Mouse (Mus musculus) small intestine, adult 2 months (tissue): Measurements from ENCODE around the gene Ube2l3. TPM values are rescaled to one million over a fixed set of nuclear protein-coding genes. Genes with fewer than 3 reads are reported as not detected.

ENCODE experiments used
- H3K27ac ChIP-seq: fragments of 200-500 bp; 2 replicates; pipeline ENCODE4 v1.5.1; 2012; ENCODE audit warnings: low read depth, low read length, control low read depth, inconsistent platforms; ENCODE audit not compliant: insufficient read depth
- H3K27me3 ChIP-seq: fragments of 200-500 bp; 2 replicates; pipeline ENCODE4 v1.6.1; 2012; ENCODE audit warnings: mild to moderate bottlenecking, moderate library complexity, low read length, inconsistent platforms; ENCODE audit not compliant: control insufficient read depth, insufficient read depth
- H3K36me3 ChIP-seq: fragments of 200-500 bp; 2 replicates; pipeline ENCODE4 v1.6.1; 2012; ENCODE audit warnings: mild to moderate bottlenecking, low read length, control low read depth, inconsistent platforms; ENCODE audit not compliant: control insufficient read depth, insufficient read depth
- H3K4me1 ChIP-seq: fragments of 200-500 bp; 2 replicates; pipeline ENCODE4 v1.6.1; 2012; ENCODE audit warnings: low read length, inconsistent platforms, mixed read lengths; ENCODE audit not compliant: control insufficient read depth, insufficient read depth, insufficient read length
- H3K4me3 ChIP-seq: fragments of 200-500 bp; 2 replicates; pipeline ENCODE4 v1.5.1; 2012; ENCODE audit warnings: low read depth, mild to moderate bottlenecking, control low read depth, inconsistent platforms, low read length, moderate library complexity
- CTCF ChIP-seq: fragments of 200-500 bp; IDR thresholded peaks from 2 replicates; pipeline ENCODE4 v1.5.1; 2012; ENCODE audit warnings: low read depth, mild to moderate bottlenecking, control low read depth, inconsistent platforms, low read length, moderate library complexity, mixed read lengths; ENCODE audit not compliant: insufficient replicate concordance, insufficient read length; ENCODE audit errors: extremely low read depth
- POLR2A ChIP-seq: fragments of 200-500 bp; IDR thresholded peaks from 2 replicates; pipeline ENCODE4 v1.6.1; 2012; ENCODE audit warnings: low read depth, mild to moderate bottlenecking, control low read depth, inconsistent platforms, low read length, moderate library complexity
- WGBS: fragments of 180-500 bp; shearing (Covaris S2); methylation state at CpG from one replicate; pipeline ENCODE4 v1.1.7; 2018; 5-methylcytosine and 5-hydroxymethylcytosine counted together
- polyA plus RNA-seq: library from polyadenylated mRNA; depleted of rRNA; stranded (reverse); fragments of >200 nt; gene quantifications from 2 replicates; pipeline ENCODE4 v1.2.3, GENCODE M21; 2012

Ube2l3 gene
- polyA plus RNA-seq, 1 experiment: 62.7 TPM

DNA sequence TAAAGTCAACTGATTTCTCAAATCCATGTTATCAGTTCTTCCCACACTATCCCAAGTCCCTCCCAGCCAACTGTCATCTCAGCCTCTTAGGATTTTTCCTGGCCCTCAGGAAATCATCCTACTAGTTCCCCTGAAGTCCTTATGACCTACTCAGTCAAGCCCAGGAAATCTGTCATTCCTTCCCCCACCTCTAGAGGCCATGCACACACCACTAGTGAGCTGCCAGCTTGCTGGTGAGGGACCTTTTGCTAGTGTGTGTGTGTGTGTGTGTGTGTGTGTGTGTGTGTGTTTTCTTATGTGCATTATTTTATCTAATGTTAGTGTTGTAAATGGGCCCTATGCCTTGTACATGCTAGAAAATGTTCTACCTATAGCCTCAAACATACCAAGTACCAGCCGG lies 75.2 kb downstream of the Ube2l3 start:
- Histone ChIP-seq H3K4me3 (no peak overlapping the region), H3K27me3 (no peaks in the 10 kb centered on the region), H3K4me1 (peaks cover 14% of the 10 kb centered on the region), H3K27ac (no peak overlapping the region), H3K36me3 (no peaks in the 10 kb centered on the region)
- TF ChIP-seq CTCF (peak; percentile 68; the same call in 1 of the 2 replicates), POLR2A (no peak)
- WGBS: 100% methylated on average over 1 of the region's 1 CpGs

DNA sequence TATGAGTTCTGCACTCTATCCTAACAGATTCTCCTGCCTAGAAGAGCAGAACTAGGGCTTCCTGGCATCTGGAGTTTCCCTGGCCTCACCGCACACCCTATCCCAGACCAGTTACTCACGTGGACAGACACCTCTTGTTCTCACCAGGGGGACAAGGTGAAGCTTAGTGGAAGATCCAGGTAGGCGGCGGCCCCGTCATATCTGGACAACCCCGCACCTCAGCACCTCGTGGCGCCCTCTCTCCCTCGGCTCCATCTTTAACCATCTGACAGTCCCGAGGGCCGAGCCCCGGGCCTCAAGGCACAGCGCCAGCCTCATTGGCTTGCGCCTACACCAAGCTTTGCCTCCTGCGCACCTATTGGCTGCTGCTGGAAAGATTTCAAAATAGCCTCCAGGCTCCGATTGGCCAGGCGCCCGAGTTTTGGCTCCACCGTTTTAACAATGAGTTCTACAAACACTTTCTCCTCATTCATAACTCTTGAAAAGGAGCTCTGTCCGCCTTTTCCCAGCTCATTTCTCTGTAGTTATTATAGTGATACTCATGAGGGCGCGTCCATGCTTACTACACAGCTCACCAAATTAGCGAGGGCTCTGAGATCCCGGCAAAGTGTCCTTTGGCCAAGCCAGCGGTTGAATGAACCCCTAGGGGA lies 77.5 kb downstream of the Ube2l3 start, which contains the start of gene 2610318N02Rik:
Gene 2610318N02Rik (minus strand): TSS at position 297 of the 650 bp plus-strand sequence.
- no peaks in the 10 kb centered on the region for H3K27me3 ChIP-seq
- H3K4me1 ChIP-seq: peaks cover 11% of the 10 kb centered on the region
- under 1% methylated on average over 25 of the region's 25 CpGs for WGBS
- no peaks in the 10 kb centered on the region for H3K36me3 ChIP-seq
- no peak within 1 kb of the TSS for H3K27ac ChIP-seq
- TF ChIP-seq CTCF (no peak), POLR2A (no peak)
- H3K4me3 ChIP-seq: peak within 1 kb of the TSS; percentile 63

DNA sequence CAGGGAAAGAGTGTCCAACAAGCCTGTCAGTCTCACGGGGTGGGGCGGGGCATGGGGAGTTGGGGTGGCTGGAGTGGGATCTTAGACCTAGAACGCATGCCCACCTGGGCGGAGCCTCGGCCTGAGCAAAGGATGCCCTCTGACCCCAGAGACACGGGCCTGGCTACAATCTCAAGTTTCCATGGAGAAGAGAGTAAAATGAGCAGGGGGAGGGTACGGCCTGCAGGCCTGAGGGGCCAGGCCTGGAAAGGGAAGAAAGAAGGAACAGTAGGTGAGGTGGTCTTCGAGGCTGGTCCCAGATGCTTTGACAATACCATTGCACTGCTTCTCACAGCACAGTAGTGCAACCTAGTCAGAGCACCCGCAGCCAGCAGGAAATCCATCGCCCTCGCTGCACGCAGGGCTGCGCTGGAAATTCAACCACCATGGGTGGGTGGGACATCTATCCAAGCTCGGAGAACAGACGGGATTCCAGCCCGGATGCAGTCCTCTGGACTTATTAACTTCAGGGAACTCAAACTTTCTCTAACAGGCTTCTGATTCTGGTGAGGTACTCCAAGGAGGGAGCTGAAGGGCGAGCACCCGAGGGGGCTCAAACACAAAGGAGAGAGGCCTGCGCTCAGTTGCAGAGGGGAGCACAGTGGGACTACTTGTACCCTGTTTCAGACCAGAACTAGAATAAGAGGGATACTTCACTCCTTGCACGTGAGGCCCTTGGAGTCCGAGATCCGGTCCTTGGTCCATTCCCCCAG lies 78.2 kb downstream of the Ube2l3 start:
- WGBS: 20% methylated on average over 22 of the region's 22 CpGs
- no peak overlapping the region for H3K27ac ChIP-seq
- peak overlapping the region; percentile 63 for H3K4me3 ChIP-seq
- no peak for TF ChIP-seq CTCF
- TF ChIP-seq POLR2A: no peak
- H3K27me3 ChIP-seq: no peaks in the 10 kb centered on the region
- peaks cover 11% of the 10 kb centered on the region for H3K4me1 ChIP-seq
- H3K36me3 ChIP-seq: no peaks in the 10 kb centered on the region

DNA sequence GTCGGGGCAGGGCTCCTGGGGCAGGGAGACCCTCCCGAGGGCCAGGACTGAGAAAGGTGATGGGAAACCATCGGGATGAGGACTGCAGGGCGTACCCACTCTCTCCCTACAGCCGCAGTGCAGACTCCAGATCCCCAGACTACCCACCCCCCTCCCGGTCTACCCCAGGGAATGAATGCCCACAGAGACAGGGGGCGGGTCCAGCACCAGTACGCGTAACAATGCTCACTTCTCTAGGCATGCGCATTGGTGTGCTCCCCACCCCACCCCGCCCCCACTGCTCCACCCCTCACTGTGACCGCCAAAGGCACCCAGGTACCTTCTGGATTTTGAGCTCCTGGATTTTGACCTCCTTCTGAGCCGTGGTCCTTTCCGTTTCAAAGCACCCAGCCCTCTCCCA lies 80.9 kb downstream of the Ube2l3 start:
- Histone ChIP-seq H3K27me3 (no peaks in the 10 kb centered on the region), H3K27ac (no peak overlapping the region), H3K4me3 (no peak overlapping the region), H3K4me1 (peaks cover 11% of the 10 kb centered on the region), H3K36me3 (no peaks in the 10 kb centered on the region)
- 90% methylated on average over 14 of the region's 14 CpGs for WGBS
- TF ChIP-seq POLR2A (no peak), CTCF (no peak)

DNA sequence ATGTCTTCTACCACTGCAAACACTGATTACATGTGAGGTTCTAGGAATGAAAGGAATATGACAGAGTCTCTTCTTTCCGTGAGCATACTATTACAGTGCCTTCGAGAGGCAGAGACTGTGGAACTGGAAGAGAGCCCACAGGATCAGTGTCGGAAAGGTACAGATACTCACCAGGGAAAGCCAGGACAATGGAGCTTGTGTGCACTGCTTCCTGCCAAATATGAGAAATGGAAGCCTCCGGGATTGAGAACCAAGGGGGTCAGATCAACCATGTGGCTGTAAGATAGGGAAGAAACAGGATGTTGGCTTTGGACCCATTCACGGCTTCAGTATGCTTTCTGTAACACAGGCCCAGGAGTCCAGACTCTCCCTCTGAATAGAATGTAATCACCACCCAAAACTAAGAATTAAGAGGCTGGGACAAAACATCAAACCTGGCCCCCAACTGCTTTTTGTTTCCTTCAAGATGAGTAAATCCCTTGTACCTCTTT lies 85.1 kb downstream of the Ube2l3 start:
- TF ChIP-seq CTCF (no peak), POLR2A (no peak)
- 86% methylated on average over 5 of the region's 5 CpGs for WGBS

DNA sequence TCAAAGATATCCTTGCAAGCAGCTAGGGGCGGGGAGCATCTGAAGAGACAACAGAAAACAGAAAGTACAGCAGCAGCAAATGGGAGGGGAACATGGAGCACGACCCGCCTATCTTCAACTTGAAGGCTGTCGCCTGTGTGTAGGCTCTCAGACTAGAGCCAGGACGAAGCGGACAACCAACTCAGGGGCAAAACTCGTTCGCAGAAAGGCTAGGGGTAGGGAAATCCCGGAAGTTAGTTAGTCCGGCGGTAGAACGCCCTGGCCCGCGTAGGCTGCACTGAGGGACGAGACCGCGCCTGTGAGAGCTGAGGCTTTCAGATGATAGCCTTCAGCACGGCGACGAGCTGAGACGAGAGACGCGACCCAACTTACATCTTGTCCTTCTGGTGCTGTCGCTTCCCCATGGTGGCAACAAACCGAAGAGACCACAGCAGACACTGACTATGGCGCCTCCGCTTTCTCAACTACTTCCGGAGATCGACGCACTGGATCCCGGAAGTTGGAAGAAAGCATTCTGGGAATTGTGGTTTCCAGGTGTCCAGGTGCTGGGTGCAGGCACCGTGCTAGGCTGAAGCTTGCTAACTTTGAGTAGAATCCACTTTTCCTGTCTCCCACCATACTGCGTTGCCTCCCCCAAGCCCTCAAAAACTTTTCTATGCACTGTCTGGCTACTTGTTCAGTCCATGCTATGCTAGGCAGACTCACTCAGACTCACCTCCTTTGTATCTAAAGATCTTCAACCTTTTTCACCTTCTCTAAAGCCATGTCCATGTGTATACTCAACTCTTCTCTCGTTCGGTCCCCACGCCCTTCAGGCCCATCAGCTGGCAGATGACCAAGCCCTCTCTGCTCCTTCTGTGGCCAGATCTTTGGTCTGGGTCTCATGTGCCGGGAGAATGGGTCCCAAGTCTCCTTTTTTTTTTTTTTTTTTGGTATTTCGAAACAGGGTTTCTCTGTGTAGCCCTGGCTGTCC lies 91.4 kb downstream of the Ube2l3 start, which contains the start of gene Ppil2:
Gene Ppil2 (minus strand): TSS at position 487 of the 973 bp plus-strand sequence.
- H3K4me1 ChIP-seq: peaks cover 5% of the 10 kb centered on the region; the same call in 1 of the 2 replicates
- no peaks in the 10 kb centered on the region for H3K27me3 ChIP-seq
- H3K4me3 ChIP-seq: peak within 1 kb of the TSS; percentile 82
- peak within 1 kb of the TSS; percentile 56 for H3K27ac ChIP-seq
- peak; percentile 69; the same call in 1 of the 2 replicates for TF ChIP-seq POLR2A
- TF ChIP-seq CTCF: no peak
- peaks cover 11% of the 10 kb centered on the region for H3K36me3 ChIP-seq
- WGBS: 5% methylated on average over 38 of the region's 38 CpGs

More for the DNA sequence above, 85.1 kb downstream of the Ube2l3 start:
- no peak overlapping the region for H3K27ac ChIP-seq
- H3K4me1 ChIP-seq: no peaks in the 10 kb centered on the region
- no peaks in the 10 kb centered on the region for H3K27me3 ChIP-seq
- H3K36me3 ChIP-seq: no peaks in the 10 kb centered on the region
- no peak overlapping the region for H3K4me3 ChIP-seq

DNA sequence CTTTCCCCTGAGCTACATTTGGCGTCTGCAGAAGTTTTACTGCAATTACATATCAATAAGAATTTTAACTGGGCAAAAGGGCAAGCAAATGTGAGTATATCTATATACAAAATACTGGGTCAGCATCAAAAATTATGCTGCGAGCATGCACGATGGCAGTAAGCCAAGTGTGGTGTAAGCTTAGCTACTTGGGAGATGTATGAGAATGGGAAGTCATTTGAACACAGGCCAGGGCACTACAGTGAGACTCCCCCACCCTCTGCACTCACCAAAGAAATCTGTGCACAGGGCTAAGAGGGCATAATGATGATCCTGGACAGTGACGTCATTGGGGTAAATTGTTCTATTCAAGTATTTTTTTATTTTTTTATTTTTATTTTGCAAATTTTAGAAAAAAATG lies 97.8 kb downstream of the Ube2l3 start:
- peaks cover 2% of the 10 kb centered on the region; the same call in 1 of the 2 replicates for H3K4me1 ChIP-seq
- H3K36me3 ChIP-seq: peaks cover 51% of the 10 kb centered on the region
- no peaks in the 10 kb centered on the region for H3K27me3 ChIP-seq
- H3K27ac ChIP-seq: no peak overlapping the region
- WGBS: 71% methylated on average over 4 of the region's 4 CpGs
- no peak overlapping the region for H3K4me3 ChIP-seq
- TF ChIP-seq POLR2A (no peak), CTCF (no peak)
